Mouse (Mus musculus): Measurements from ENCODE around the gene Syne2. TPM values are rescaled to one million over a fixed set of nuclear protein-coding genes. Genes with fewer than 3 reads are reported as not detected.

The Syne2 gene
- polyA plus RNA-seq, 1 experiment from 2014 or later: 84.3 TPM

DNA sequence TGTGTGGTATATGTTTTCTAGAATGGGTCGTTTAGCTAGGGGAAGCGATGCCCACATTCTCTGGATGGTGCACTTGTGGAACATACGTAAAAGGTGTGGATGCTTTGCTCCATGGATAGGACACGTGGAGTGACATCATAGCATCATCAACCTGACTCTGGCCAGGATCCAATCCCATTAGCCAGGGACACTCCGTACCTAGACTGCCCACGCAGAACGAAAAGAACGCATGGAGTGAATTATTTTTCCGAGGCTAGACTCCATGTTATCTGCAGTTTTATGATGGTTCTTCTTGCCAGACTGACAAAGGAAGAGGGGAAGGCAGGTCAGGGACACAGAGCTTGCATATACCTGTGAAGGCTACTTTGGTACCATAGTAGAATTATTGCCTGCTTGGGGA lies 37.7 kb downstream of the Syne2 start:
- H3K4me3 ChIP-seq: no peak overlapping the region
- 94% methylated on average over 9 of the region's 9 CpGs for WGBS
- peaks cover 9% of the 10 kb centered on the region for H3K4me1 ChIP-seq (replicated peaks)
- no peaks in the 10 kb centered on the region for H3K9me3 ChIP-seq
- H3K27me3 ChIP-seq (ENCODE audit: insufficient read depth, poor library complexity, severe bottlenecking): no peaks in the 10 kb centered on the region
- peaks cover 13% of the 10 kb centered on the region for H3K36me3 ChIP-seq
- no peak overlapping the region for H3K27ac ChIP-seq
- no peak for DNase-seq (ENCODE audit: low spot score)

DNA sequence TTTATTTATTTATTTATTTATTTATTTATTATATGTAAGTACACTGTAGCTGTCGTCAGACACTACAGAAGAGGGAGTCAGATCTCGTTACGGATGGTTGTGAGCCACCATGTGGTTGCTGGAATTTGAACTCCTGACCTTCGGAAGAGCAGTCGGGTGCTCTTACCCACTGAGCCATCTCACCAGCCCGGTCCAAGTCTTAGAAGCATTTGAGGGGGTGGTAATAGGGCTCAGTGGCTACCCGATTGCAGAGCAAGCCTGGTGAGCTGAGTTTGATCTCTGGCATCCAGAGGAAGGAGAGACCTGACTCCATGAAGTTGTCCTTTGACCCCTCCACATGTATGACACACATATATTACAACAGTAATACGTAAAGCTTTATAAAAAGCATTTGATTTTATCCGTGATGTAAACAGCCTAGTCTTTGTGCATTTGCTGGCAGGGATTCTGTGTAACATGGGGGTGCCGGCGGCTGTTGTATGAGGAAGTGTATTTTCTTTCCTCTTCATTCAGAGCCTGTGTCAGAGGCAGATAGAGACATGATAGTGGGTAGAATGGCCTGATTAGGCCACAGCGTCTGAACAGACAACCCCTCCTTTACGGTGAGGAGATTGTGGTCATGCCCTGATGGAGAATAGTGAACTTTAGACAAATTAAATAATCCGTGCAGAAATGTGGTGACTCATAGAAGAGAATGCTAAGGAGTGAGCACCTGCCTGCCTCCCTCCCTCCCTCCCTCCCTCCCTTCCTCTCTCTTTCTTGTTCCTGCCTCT lies 38.3 kb downstream of the Syne2 start:
- WGBS: 80% methylated on average over 14 of the region's 14 CpGs

DNA sequence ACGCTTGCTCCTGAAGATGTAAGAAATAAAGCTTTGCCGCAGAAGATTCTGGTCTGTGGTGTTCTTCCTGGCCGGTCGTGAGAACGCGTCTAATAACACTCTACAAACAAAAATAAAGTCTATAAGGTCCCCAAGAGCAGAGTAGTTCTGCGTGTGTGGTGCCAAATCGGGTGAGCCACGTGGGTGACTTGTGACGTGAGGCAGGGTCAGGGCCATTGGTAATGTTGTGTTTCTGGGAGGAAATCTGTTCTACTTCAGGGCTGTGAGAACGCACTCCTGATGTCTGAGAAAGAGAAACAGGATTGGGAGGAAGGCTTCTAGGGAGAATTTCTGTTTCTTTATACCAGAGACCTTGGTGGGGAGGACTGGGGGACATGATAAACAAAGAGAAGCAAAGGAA lies 42.0 kb downstream of the Syne2 start:
- Histone ChIP-seq H3K9me3 (no peaks in the 10 kb centered on the region), H3K27ac (no peak overlapping the region), H3K36me3 (peaks cover 23% of the 10 kb centered on the region), H3K27me3 (ENCODE audit: insufficient read depth, poor library complexity, severe bottlenecking) (no peaks in the 10 kb centered on the region), H3K4me3 (no peak overlapping the region), H3K4me1 (replicated peaks) (peaks cover 8% of the 10 kb centered on the region; the same call in 1 of the 2 replicates)
- no peak for DNase-seq (ENCODE audit: low spot score)
- WGBS: 91% methylated on average over 11 of the region's 11 CpGs

More for the DNA sequence above, 38.3 kb downstream of the Syne2 start:
- no peaks in the 10 kb centered on the region for H3K9me3 ChIP-seq
- no peak for DNase-seq (ENCODE audit: low spot score)
- H3K36me3 ChIP-seq: peaks cover 13% of the 10 kb centered on the region
- peaks cover 9% of the 10 kb centered on the region for H3K4me1 ChIP-seq (replicated peaks)
- H3K4me3 ChIP-seq: no peak overlapping the region
- no peak overlapping the region for H3K27ac ChIP-seq
- H3K27me3 ChIP-seq (ENCODE audit: insufficient read depth, poor library complexity, severe bottlenecking): no peaks in the 10 kb centered on the region

DNA sequence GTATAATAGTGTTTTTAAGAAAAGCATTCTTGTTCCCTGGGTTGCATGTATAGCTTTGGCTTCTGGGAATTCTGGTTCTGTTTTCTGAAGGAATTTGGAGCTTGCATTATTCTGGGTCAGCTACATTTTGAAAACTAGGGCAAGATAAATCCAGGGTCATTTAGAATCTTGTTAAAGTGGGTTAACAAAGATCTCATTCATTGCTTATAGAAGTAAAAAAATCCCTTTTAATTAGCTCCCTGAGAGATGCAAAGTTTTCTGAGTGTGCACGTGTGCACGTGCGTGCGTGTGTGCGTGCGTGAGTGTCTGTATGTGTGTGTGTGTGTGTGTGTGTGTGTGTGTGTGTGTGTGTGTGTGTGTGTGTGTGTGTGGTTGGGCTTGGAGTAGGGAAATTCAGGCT lies 42.9 kb downstream of the Syne2 start:
- Histone ChIP-seq H3K27ac (no peak overlapping the region), H3K9me3 (no peaks in the 10 kb centered on the region), H3K4me1 (replicated peaks) (0 out of 2 replicates have a peak, but pooled peaks cover 4% of the 10 kb centered on the region), H3K4me3 (no peak overlapping the region), H3K27me3 (ENCODE audit: insufficient read depth, poor library complexity, severe bottlenecking) (no peaks in the 10 kb centered on the region), H3K36me3 (peaks cover 19% of the 10 kb centered on the region; the same call in 1 of the 2 replicates)
- no peak for DNase-seq (ENCODE audit: low spot score)
- WGBS: 93% methylated on average over 6 of the region's 6 CpGs

DNA sequence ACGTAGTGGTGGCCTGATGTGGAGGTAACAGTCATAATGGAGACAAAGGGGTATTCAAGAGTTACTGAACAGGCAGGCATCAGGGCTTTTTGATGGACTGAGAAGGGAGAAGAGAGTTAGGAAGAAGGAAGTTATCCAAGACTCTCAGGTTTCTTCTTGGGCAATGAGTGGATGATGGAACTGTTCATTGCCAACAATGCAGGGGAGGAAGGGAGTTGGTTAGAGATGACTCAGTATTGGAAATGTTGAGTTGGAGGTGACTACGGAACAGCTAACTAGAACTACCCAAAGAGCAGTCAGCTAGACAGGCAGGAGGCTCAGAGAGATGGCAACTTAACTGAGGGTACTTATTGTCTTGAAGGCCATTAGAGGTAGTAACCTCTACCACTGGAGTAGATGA lies 47.2 kb downstream of the Syne2 start:
- no peak for DNase-seq (ENCODE audit: low spot score)
- peaks cover 19% of the 10 kb centered on the region for H3K4me1 ChIP-seq (replicated peaks)
- 81% methylated on average over 2 of the region's 2 CpGs for WGBS
- H3K27me3 ChIP-seq (ENCODE audit: insufficient read depth, poor library complexity, severe bottlenecking): no peaks in the 10 kb centered on the region
- H3K27ac ChIP-seq: no peak overlapping the region
- no peak overlapping the region for H3K4me3 ChIP-seq
- H3K36me3 ChIP-seq: peaks cover 15% of the 10 kb centered on the region; the same call in 1 of the 2 replicates
- no peaks in the 10 kb centered on the region for H3K9me3 ChIP-seq

DNA sequence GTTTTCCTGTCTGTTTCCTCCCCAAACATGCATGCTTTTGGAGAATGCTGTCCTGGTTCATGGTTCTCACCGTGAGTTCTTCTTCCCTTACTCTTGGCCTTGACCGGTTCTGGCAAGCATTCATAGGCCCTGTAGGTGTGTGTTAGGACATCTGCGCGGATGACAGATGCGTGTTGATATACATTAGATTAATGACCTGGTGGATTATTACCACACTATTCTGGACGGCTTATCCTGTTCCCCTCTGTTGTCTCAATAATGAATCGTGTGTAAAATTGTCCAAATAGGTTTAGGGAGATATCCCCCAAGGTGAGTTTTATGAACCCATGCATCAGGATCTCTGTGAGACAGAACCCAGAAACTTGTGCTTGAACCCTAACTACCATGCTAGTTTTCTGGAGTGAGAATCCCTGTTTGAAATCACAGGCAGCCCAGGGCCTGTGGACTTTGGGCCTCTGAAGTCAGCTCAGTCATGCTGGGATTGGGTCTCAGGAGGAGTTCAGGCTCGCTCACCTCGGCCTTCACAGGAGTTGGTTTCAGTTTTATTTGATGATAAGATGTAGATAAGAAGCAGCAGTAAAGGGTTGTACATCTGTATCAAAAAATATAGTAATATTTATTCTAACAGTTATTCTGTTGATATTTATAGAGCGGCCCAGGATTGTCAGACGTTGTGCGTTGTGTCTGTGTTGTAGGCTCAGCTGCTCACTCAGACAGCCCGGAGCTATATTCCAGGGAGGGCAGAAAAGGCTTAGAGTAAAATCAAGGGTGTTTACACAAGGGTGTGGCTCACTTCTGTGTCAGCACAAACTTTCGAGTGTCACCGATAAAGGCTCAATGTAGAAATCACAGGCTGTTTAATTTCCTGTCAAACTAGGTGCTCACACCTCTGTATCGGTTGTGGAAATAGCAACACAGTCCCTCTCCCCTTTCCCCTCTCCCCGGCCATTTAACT lies 48.8 kb downstream of the Syne2 start:
- peaks cover 19% of the 10 kb centered on the region for H3K4me1 ChIP-seq (replicated peaks)
- H3K27me3 ChIP-seq (ENCODE audit: insufficient read depth, poor library complexity, severe bottlenecking): no peaks in the 10 kb centered on the region
- H3K36me3 ChIP-seq: peaks cover 15% of the 10 kb centered on the region; the same call in 1 of the 2 replicates
- H3K4me3 ChIP-seq: no peak overlapping the region
- no peaks in the 10 kb centered on the region for H3K9me3 ChIP-seq
- no peak for DNase-seq (ENCODE audit: low spot score)
- H3K27ac ChIP-seq: no peak overlapping the region
- 89% methylated on average over 17 of the region's 17 CpGs for WGBS

DNA sequence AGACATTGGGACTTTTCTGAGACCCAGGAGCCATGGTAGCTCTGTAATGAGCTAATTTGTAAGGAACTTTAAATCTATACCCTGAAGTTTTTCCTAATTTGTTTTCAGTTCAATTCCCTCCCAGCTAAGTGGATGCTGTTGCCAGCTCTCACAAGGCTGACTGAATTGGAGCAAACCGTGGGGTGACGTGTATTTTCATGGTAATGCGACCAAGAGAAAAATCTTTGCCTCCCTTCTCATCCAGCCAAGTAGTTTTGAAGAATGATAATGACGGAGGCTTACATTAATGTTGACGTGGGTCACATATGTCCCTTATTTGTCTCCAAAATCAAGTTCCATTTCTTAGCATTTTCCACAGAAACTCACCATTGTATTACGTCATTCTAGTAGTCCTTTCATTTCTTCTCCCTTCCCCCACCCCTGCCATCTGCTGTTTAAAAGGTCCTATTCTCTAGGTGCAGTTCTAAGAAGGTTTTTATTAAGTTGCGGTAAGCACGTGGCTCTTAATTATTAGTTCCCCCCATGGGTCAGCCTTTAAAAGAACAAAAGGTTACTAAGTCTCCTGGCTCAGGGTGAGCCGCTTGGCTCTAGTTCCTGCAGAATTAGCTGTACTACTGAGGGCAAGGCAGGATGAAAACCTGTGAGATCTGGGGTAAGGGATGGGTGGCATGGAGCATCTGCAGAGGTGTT lies 55.8 kb downstream of the Syne2 start:
- Histone ChIP-seq H3K4me3 (peak overlapping the region; percentile 29), H3K9me3 (0 out of 2 replicates have a peak, but pooled peaks cover 5% of the 10 kb centered on the region), H3K27ac (peak overlapping the region; percentile 89), H3K36me3 (peaks cover 9% of the 10 kb centered on the region), H3K4me1 (replicated peaks) (peaks cover 37% of the 10 kb centered on the region), H3K27me3 (ENCODE audit: insufficient read depth, poor library complexity, severe bottlenecking) (no peaks in the 10 kb centered on the region)
- 22% methylated on average over 9 of the region's 9 CpGs for WGBS
- DNase-seq (ENCODE audit: low spot score): peak; percentile 36

DNA sequence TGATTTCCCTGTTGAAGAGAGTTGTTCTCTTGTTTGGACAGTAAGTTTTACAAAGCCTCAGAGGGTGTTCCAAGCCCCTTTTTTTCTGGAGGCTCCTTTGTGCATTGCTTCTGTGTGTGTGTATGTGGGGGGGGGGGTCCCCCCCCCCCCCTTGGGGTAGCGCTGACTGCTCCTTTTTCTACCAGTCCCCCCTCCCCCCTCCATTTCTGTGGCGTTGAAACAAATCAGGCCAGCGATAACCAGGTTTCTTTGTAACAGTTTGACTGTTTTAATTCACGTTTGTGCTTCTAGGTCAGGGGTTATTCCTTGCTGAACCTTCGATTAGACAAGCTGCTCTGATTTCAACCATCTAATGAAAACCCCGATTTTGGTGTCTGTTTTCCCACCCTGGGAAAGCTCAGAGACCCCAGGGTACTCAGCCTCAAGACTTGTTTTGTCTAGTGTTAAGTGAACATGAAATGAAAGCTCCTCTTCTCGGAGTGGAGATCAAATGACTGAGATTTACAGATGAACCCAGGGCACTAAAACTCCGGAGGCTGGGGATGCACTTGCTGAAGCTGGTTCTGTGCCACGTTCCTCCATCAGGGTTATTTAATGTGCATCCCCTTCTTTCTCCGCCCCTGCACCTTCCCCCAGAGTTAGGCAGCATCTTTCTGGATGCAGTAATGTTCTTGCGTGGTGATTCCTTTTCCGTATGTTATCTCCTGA lies 56.5 kb downstream of the Syne2 start:
- H3K27me3 ChIP-seq (ENCODE audit: insufficient read depth, poor library complexity, severe bottlenecking): no peaks in the 10 kb centered on the region
- H3K4me3 ChIP-seq: peak overlapping the region; percentile 29
- peak; percentile 39 for DNase-seq (ENCODE audit: low spot score)
- H3K36me3 ChIP-seq: peaks cover 16% of the 10 kb centered on the region
- 21% methylated on average over 12 of the region's 12 CpGs for WGBS
- peak overlapping the region; percentile 89 for H3K27ac ChIP-seq
- peaks cover 30% of the 10 kb centered on the region for H3K4me1 ChIP-seq (replicated peaks)
- 0 out of 2 replicates have a peak, but pooled peaks cover 5% of the 10 kb centered on the region for H3K9me3 ChIP-seq

DNA sequence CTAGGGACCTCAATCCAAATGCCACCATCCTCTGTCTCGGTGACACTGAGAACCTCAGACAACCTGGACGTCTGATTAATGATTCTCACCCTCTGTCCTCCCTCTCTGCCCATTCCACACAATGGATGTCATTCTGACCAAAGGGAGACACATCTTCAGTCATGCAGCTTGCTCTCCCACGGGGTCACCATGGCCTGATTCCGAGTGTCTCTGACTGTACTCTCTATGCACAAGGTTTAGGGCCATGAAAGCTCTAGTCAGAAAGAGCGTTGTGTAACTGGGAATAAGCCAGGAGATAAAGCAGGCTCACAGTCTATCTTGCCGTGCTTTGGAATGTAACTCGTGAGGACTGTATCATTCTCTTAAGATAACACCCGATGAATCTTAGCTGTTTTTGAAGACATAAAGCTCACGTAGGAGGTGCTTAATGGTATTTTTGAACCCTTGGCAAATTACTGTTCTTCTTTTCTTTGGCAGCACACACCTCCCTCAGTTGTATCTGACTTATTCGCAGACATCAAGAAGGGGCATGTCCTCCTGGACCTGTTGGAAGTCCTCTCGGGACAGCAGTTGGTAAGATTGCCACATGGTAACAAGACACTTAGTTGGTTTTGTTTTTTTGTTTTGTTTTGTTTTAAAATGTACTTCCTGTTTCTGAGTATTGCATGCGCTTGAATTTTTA lies 61.8 kb downstream of the Syne2 start:
- H3K27me3 ChIP-seq (ENCODE audit: insufficient read depth, poor library complexity, severe bottlenecking): no peaks in the 10 kb centered on the region
- H3K27ac ChIP-seq: no peak overlapping the region
- 0 out of 2 replicates have a peak, but pooled peaks cover 5% of the 10 kb centered on the region for H3K9me3 ChIP-seq
- H3K36me3 ChIP-seq: peaks cover 59% of the 10 kb centered on the region
- no peak overlapping the region for H3K4me3 ChIP-seq
- 89% methylated on average over 12 of the region's 12 CpGs for WGBS
- peaks cover 6% of the 10 kb centered on the region for H3K4me1 ChIP-seq (replicated peaks)
- no peak for DNase-seq (ENCODE audit: low spot score)

DNA sequence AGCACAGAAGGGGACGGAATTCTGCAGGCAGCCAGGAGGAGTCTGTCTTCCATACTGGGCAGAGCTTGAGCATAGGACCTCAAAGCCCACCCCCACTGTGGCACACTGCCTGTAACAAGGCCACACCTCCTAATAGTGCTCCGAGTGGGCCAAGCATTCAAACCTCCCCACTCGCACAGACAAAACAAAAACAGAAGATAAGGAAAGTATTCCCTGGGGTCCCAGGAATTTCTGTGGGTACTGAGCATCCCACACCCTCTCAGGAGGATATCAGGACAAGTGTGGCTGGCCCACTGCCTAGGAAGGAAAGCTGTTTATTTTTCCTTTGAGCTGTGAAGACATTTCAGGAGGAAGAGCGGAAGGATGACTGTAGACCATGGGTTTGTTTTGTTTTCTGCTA lies 63.6 kb downstream of the Syne2 start:
- 0 out of 2 replicates have a peak, but pooled peaks cover 3% of the 10 kb centered on the region for H3K9me3 ChIP-seq
- H3K27ac ChIP-seq: no peak overlapping the region
- no peak overlapping the region for H3K4me3 ChIP-seq
- no peaks in the 10 kb centered on the region for H3K27me3 ChIP-seq (ENCODE audit: insufficient read depth, poor library complexity, severe bottlenecking)
- no peaks in the 10 kb centered on the region for H3K4me1 ChIP-seq (replicated peaks)
- DNase-seq (ENCODE audit: low spot score): no peak
- 69% methylated on average over 4 of the region's 4 CpGs for WGBS
- peaks cover 71% of the 10 kb centered on the region for H3K36me3 ChIP-seq

DNA sequence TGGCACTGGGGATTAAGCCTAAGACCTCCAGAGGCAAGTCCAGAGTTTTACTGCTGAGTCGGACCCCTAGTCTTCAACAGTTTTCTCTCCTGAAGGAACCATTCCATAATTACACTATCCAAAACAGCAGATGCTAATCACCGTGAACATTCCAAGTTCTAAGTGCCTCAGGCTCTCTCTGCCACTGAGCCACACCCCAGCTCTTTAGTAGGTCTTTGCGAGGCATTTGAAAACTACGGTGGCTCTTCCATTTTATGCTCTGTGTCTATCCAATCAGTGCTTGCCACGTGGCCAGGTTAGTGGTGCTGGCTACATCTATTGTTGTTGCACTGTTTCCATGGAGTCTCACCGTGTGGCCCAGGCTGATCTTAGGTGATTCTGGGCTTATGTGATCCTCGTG lies 68.2 kb downstream of the Syne2 start:
- Histone ChIP-seq H3K4me3 (no peak overlapping the region), H3K4me1 (replicated peaks) (no peaks in the 10 kb centered on the region), H3K36me3 (peaks cover 92% of the 10 kb centered on the region), H3K27me3 (ENCODE audit: insufficient read depth, poor library complexity, severe bottlenecking) (no peaks in the 10 kb centered on the region), H3K27ac (no peak overlapping the region), H3K9me3 (no peaks in the 10 kb centered on the region)
- WGBS: 84% methylated on average over 7 of the region's 7 CpGs
- no peak for DNase-seq (ENCODE audit: low spot score)
